Mouse (Mus musculus) erythroblast, embryonic 14.5 days (primary cell): ENCODE measurements around the gene Zfp62. TPM values are rescaled to one million over a fixed set of nuclear protein-coding genes. Genes with fewer than 3 reads are reported as not detected.
A peak's percentile ranks its signal among the peaks of the same experiment; 100 is the strongest.
"Not testable (repeated sequence)": the region's sequence is repeated elsewhere in the genome, so short reads cannot be mapped to it uniquely, and the experiment has no call there.

Experiments used
- H3K27me3 ChIP-seq: 2 replicates; pipeline ENCODE4 v1.6.1; 2012; ENCODE audit warnings: inconsistent platforms; ENCODE audit not compliant: control insufficient read depth
- H3K36me3 ChIP-seq: 2 replicates; pipeline ENCODE4 v1.6.1; 2012; ENCODE audit warnings: mild to moderate bottlenecking, inconsistent platforms; ENCODE audit not compliant: control insufficient read depth
- H3K4me1 ChIP-seq: 2 replicates; pipeline ENCODE4 v1.6.1; 2012; ENCODE audit warnings: inconsistent platforms; ENCODE audit not compliant: control insufficient read depth
- H3K4me3 ChIP-seq: replicated peaks from 2 replicates; pipeline ENCODE3; 2012; ENCODE audit warnings: moderate library complexity, mild to moderate bottlenecking, inconsistent platforms
- H3K9me3 ChIP-seq: 2 replicates; pipeline ENCODE4 v1.6.1; 2012; ENCODE audit warnings: low read length, inconsistent platforms, mixed read lengths; ENCODE audit not compliant: control insufficient read depth
- GATA1 ChIP-seq: IDR thresholded peaks from 2 replicates; pipeline ENCODE4 v1.6.1; 2012; ENCODE audit warnings: low read length, inconsistent platforms, mixed read lengths
- TAL1 ChIP-seq: IDR thresholded peaks from 3 replicates; pipeline ENCODE4 v1.6.1; 2012; ENCODE audit warnings: low read length, inconsistent platforms, mixed read lengths
- polyA plus RNA-seq: library from polyadenylated mRNA; stranded (reverse); fragments of >175 nt; gene quantifications from 2 replicates; pipeline ENCODE4 v1.2.3, GENCODE M21; 2012

Gene Zfp62
- polyA plus RNA-seq, 1 experiment: 0.02 TPM

GRCm38 (mm10) chr11:49186452-49186851 is 16.6 kb upstream of the Zfp62 start:
- no peaks in the 10 kb centered on the region for H3K9me3 ChIP-seq
- no peak for TF ChIP-seq GATA1
- no peak for TF ChIP-seq TAL1
- H3K27me3 ChIP-seq: peaks cover 5% of the 10 kb centered on the region; the same call in 1 of the 2 replicates
- no peaks in the 10 kb centered on the region for H3K36me3 ChIP-seq
- H3K4me1 ChIP-seq: no peaks in the 10 kb centered on the region
- no peak overlapping the region for H3K4me3 ChIP-seq

- Histone ChIP-seq H3K9me3 (no peaks in the 10 kb centered on the region), H3K4me3 (no peak within 1 kb of the TSS), H3K36me3 (no peaks in the 10 kb centered on the region), H3K27me3 (peaks cover 5% of the 10 kb centered on the region; the same call in 1 of the 2 replicates), H3K4me1 (peaks cover 2% of the 10 kb centered on the region; the same call in 1 of the 2 replicates)
- TF ChIP-seq TAL1: no peak
- TF ChIP-seq GATA1: no peak
Measured at GRCm38 (mm10) chr11:49186955-49187488, 16.1 kb upstream of the Zfp62 start, which contains the start of gene Btnl9. TSS of gene Btnl9 (minus strand) at chr11:49187159.

DNA sequence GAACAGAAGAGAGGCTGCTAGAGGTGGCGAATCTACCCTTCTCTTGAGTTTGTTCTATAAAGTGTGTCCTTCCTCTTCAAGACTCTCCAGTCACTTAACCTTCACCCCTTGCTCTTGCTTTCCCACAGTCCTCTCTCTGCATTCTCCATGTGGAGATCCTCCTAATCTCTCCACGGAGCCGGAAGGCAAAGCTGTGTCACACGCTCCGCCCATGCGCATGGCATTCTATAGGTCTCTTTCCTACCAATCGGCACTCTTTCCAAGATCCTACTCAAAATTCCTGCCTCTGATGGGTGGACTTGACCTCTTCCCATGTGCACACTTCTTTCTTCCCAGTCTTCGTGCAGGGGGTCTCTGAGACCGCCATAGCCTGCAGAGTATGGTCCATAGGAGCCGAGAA is 15.4 kb upstream of the Zfp62 start:
- H3K4me1 ChIP-seq: peaks cover 4% of the 10 kb centered on the region

DNA sequence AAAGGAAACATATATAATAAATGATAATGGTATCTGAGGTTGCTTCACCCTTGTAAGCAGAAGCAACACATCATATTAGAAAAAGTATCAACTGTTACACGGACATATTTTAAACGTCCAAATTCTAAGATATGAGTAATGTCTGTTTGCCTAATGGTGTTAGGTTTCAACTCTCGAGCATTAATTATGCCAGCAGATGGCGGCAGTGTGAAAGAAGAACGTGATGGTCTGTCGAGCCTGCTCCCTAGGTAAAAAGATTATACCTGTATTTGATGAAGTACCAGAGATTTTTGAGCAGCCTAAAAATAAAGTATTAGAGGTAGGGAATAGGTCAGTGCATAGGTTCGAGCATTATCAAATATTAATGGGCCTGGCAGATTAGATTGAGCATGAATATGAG is 13.4 kb upstream of the Zfp62 start:
- TF ChIP-seq TAL1: no peak
- no peak for TF ChIP-seq GATA1
- peaks cover 16% of the 10 kb centered on the region for H3K4me1 ChIP-seq
- H3K9me3 ChIP-seq: no peaks in the 10 kb centered on the region
- H3K4me3 ChIP-seq: no peak overlapping the region
- H3K27me3 ChIP-seq: peaks cover 5% of the 10 kb centered on the region; the same call in 1 of the 2 replicates
- H3K36me3 ChIP-seq: no peaks in the 10 kb centered on the region

More for the DNA sequence above, 15.4 kb upstream of the Zfp62 start:
- H3K4me3 ChIP-seq: no peak overlapping the region
- peaks cover 5% of the 10 kb centered on the region; the same call in 1 of the 2 replicates for H3K27me3 ChIP-seq
- H3K36me3 ChIP-seq: no peaks in the 10 kb centered on the region
- TF ChIP-seq GATA1: no peak
- no peaks in the 10 kb centered on the region for H3K9me3 ChIP-seq

DNA sequence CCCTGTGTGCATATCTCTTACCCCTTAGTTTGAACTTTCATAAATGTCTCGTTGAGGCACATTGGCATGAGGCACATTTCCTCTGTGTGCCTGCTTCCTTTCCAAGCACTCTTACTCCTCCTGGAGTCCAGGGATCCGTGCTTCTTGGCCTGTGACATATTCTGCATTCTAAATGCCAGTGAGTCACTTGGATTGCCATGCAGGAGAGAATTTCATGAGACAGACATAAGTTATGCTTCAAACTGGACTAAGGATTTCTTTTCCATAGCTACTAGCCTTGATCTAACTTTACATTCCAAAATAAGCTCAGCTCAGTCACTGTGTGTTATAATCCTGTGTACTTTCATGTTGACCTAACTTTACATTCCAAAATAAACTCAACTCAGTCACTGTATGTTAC is 12.0 kb upstream of the Zfp62 start:
- Histone ChIP-seq H3K27me3 (peaks cover 8% of the 10 kb centered on the region), H3K9me3 (no peaks in the 10 kb centered on the region)
- TF ChIP-seq GATA1 (no peak), TAL1 (no peak)

DNA sequence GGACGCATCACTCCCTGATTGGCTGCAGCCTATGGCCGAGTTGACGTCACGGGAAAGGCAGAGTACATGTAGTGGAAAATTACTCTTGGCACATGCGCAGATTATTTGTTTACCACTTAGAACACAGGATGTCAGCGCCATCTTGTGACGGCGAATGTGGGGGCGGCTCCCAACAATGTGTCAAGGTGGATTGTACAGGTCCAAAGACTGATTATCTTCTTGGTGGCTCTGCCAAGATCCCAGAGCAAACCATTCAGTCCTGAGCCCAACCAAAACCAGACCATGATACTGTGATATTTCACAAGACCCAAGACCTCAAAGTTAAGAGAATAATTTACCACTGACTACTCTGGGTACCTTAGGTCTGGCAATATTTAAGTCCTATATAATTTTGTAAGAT is 8.3 kb upstream of the Zfp62 start:
- not testable (repeated sequence) for H3K4me3 ChIP-seq

More for the DNA sequence above, 12.0 kb upstream of the Zfp62 start:
- Histone ChIP-seq H3K4me1 (peaks cover 16% of the 10 kb centered on the region), H3K4me3 (no peak overlapping the region), H3K36me3 (no peaks in the 10 kb centered on the region)

GRCm38 (mm10) chr11:49195819-49196322 is 7.2 kb upstream of the Zfp62 start:
- Histone ChIP-seq H3K27me3 (peaks cover 3% of the 10 kb centered on the region), H3K4me3 (no peak overlapping the region), H3K36me3 (no peaks in the 10 kb centered on the region), H3K9me3 (peaks cover 5% of the 10 kb centered on the region), H3K4me1 (peaks cover 19% of the 10 kb centered on the region)
- TF ChIP-seq GATA1 (no peak), TAL1 (no peak)

More for the DNA sequence above, 8.3 kb upstream of the Zfp62 start:
- H3K4me1 ChIP-seq: peaks cover 16% of the 10 kb centered on the region
- H3K27me3 ChIP-seq, H3K9me3 ChIP-seq, H3K36me3 ChIP-seq: not testable (repeated sequence)

GRCm38 (mm10) chr11:49200666-49201065 is 2.4 kb upstream of the Zfp62 start:
- H3K27me3 ChIP-seq: peaks cover 3% of the 10 kb centered on the region
- H3K4me1 ChIP-seq: peaks cover 35% of the 10 kb centered on the region
- TF ChIP-seq TAL1: no peak
- TF ChIP-seq GATA1: no peak
- no peaks in the 10 kb centered on the region; the same call in 1 of the 2 replicates for H3K36me3 ChIP-seq
- no peak overlapping the region for H3K4me3 ChIP-seq
- peaks cover 5% of the 10 kb centered on the region for H3K9me3 ChIP-seq

DNA sequence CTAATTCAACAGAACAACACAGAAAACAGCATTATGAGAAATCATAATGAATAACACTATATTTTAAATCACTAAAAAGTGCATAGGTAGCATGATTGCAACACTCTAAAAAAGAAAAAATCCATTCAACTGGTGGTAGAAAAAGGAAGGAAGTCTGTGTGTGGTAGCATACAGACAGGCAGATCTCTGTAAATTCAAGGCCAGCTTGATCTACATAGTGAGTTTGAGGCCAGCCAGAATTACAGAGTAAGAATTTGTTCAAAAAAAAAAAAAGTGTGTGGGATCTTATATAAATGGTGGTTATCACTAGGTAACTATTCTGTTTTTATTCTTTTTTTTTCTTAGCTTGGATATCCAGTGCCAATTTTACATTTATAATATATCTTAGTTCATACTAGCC is 1.9 kb upstream of the Zfp62 start:
- peaks cover 36% of the 10 kb centered on the region for H3K4me1 ChIP-seq

GRCm38 (mm10) chr11:49202071-49202470 is 1.0 kb upstream of the Zfp62 start:
- H3K36me3 ChIP-seq: peaks cover 9% of the 10 kb centered on the region
- peaks cover 45% of the 10 kb centered on the region for H3K4me1 ChIP-seq
- no peaks in the 10 kb centered on the region for H3K27me3 ChIP-seq
- peak overlapping the region; percentile 87 for H3K4me3 ChIP-seq
- H3K9me3 ChIP-seq: peaks cover 5% of the 10 kb centered on the region
- no peak for TF ChIP-seq GATA1
- TF ChIP-seq TAL1: no peak

More for the DNA sequence above, 1.9 kb upstream of the Zfp62 start:
- H3K4me3 ChIP-seq: no peak overlapping the region
- no peaks in the 10 kb centered on the region for H3K27me3 ChIP-seq
- no peak for TF ChIP-seq TAL1
- TF ChIP-seq GATA1: no peak
- peaks cover under 1% of the 10 kb centered on the region for H3K36me3 ChIP-seq
- H3K9me3 ChIP-seq: peaks cover 5% of the 10 kb centered on the region
